ENCODE assay signal across 8 mouse cellular contexts in genomic region chr7:75455223-75456151, GRCm38 (mm10). TPM values are rescaled to one million over a fixed set of nuclear protein-coding genes. Genes with fewer than 3 reads are reported as not detected.
A peak's percentile ranks its signal among the peaks of the same experiment; 100 is the strongest.
DNase-seq lines count a peak whose midpoint lies in the region; ATAC-seq lines count a peak whose summit lies in the region.

Akap13 (plus strand) TSS chr7:75455534.

- peaks cover 10% of the 10 kb centered on the region for H3K4me1 ChIP-seq in intestine, embryonic 14.5 days (replicated peaks; ENCODE audit: control insufficient read depth, insufficient read depth, low read length)

- ATAC-seq in intestine, embryonic 14.5 days (replicated peaks; ENCODE audit: low FRiP score, low TSS enrichment, low read depth) = peak; percentile 99

- H3K36me3 ChIP-seq in intestine, embryonic 14.5 days (ENCODE audit: control insufficient read depth, insufficient read depth, low read length) = no peaks in the 10 kb centered on the region

- under 1% methylated on average over 78 of the region's 94 CpGs for WGBS in intestine, embryonic 14.5 days

- peak within 1 kb of the TSS; percentile 93 for H3K4me3 ChIP-seq in intestine, embryonic 14.5 days (ENCODE audit: low read depth, low read length)

- intact Hi-C loops in left cerebral cortex, postnatal 14 days (cut with DNase I) = loop anchor here (10.0 kb wide), 1 partner anchor 99 kb away; no protein-coding TSS in a partner anchor

- H3K27ac ChIP-seq in intestine, embryonic 14.5 days (ENCODE audit: low read depth) = peak within 1 kb of the TSS; percentile 98

- no peaks in the 10 kb centered on the region for H3K9me3 ChIP-seq in intestine, embryonic 14.5 days (ENCODE audit: control insufficient read depth, low read length)

- no peaks in the 10 kb centered on the region for H3K27me3 ChIP-seq in intestine, embryonic 14.5 days (replicated peaks; ENCODE audit: control insufficient read depth, insufficient read depth, low read length)

- peak within 1 kb of the TSS; percentile 91 for H3K4me2 ChIP-seq in intestine, embryonic 14.5 days (ENCODE audit: low read length)

- peak within 1 kb of the TSS; percentile 95 for H3K9ac ChIP-seq in intestine, embryonic 14.5 days (ENCODE audit: low read length)

- DNase-seq in adrenal gland, adult 18-20 months (ENCODE audit: low spot score in 2 of 2) = peak; percentile 95 to 97
- peak; percentile 96 for DNase-seq in embryo, embryonic 11 days
- peak; percentile 99 for DNase-seq in gastrocnemius, postnatal 25 days
- DNase-seq in intestine, embryonic 14.5 days (ENCODE audit: low spot score) = peak; percentile 96
- peak; percentile 96 to 98 for DNase-seq in left cerebral cortex, postnatal 14 days (ENCODE audit: low spot score in 2 of 2)
- DNase-seq in mesoderm, embryonic 11.5 days (ENCODE audit: low read depth, low spot score) = peak; percentile 98
- peak; percentile 97 for DNase-seq in right cerebral cortex, postnatal 36 days (ENCODE audit: low spot score in 2 of 2)
- DNase-seq in yolk sac, embryonic 10.5 days (ENCODE audit: low spot score) = peak; percentile 97

RNA-seq across cellular contexts. Expression of gene Akap13, which starts in this region (rescaled TPM):
- 10 to 100 TPM; 72.4 to 79.4 TPM for total RNA-seq in adrenal gland, adult 18-20 months (2021)
- total RNA-seq in gastrocnemius, postnatal 25 days (2021) = 10 to 100 TPM; 51.5 to 63.2 TPM
- polyA plus RNA-seq in intestine, embryonic 14.5 days (2014; fragmentation: Nextera tagmentation; extraction: Ambion mirVana) = 51.0 and 51.5 TPM in 2 replicates
- 10 to 100 TPM; 22.5 to 29.6 TPM for total RNA-seq in left cerebral cortex, postnatal 14 days (2021)

Comparison
In these comparisons a context has a peak if more than half of its experiments do, and no peak if none do; other contexts are left out.
1. Peak in every context shown above with its lines: DNase-seq, ATAC-seq, H3K4me3 ChIP-seq and H3K27ac ChIP-seq.